Mouse (Mus musculus) c-Kit-positive CD71-negative TER-119-negative erythroid progenitor cells, embryonic 14.5 days (primary cell): ENCODE results near the gene Ttll5.
A peak's percentile ranks its signal among the peaks of the same experiment; 100 is the strongest.

Source experiments
- DNase-seq: peaks from one replicate; pipeline ENCODE4 v3.0.0-alpha.2; 2013; ENCODE audit warnings: low read depth

Ttll5 gene

GRCm38 (mm10) chr12:86055306-86055705 lies 230.8 kb downstream of the Ttll5 start:
- no peak for DNase-seq

GRCm38 (mm10) chr12:86056976-86057375 lies 232.5 kb downstream of the Ttll5 start:
- no peak for DNase-seq

- DNase-seq = no peak
These were observed 233.1 kb downstream of the Ttll5 start for GRCm38 (mm10) chr12:86057516-86057915.

- DNase-seq = no peak
These were observed 234.9 kb downstream of the Ttll5 start for GRCm38 (mm10) chr12:86059341-86059740.

- no peak for DNase-seq
These were observed 240.3 kb downstream of the Ttll5 start for GRCm38 (mm10) chr12:86064796-86065195.

- no peak for DNase-seq
These were observed 247.0 kb downstream of the Ttll5 start for GRCm38 (mm10) chr12:86071432-86071831.

GRCm38 (mm10) chr12:86074681-86075080 lies 250.2 kb downstream of the Ttll5 start:
- DNase-seq = no peak

GRCm38 (mm10) chr12:86075358-86075757 lies 250.9 kb downstream of the Ttll5 start:
- no peak for DNase-seq

- no peak for DNase-seq
These were observed 252.0 kb downstream of the Ttll5 start for GRCm38 (mm10) chr12:86076321-86076901.

GRCm38 (mm10) chr12:86077322-86077721 lies 252.9 kb downstream of the Ttll5 start:
- DNase-seq = no peak

GRCm38 (mm10) chr12:86077736-86078135 lies 253.3 kb downstream of the Ttll5 start:
- DNase-seq = no peak

GRCm38 (mm10) chr12:86078176-86078552 lies 253.7 kb downstream of the Ttll5 start:
- no peak for DNase-seq

GRCm38 (mm10) chr12:86078553-86079201 lies 254.2 kb downstream of the Ttll5 start, which contains the start of gene Tgfb3:
Gene Tgfb3, minus strand, starts transcription at chr12:86079041.
- DNase-seq = peak; percentile 19

- peak; percentile 63 for DNase-seq
These were observed 254.8 kb downstream of the Ttll5 start for GRCm38 (mm10) chr12:86079202-86079667.

- peak; percentile 20 for DNase-seq
These were observed 258.1 kb downstream of the Ttll5 start, which contains the start of gene Ift43 for GRCm38 (mm10) chr12:86082481-86083012. Gene Ift43, plus strand, starts transcription at chr12:86082541.

GRCm38 (mm10) chr12:86085873-86086272 lies 261.4 kb downstream of the Ttll5 start:
- no peak for DNase-seq

- DNase-seq = no peak
These were observed 262.1 kb downstream of the Ttll5 start for GRCm38 (mm10) chr12:86086550-86086949.

GRCm38 (mm10) chr12:86088042-86088441 lies 263.6 kb downstream of the Ttll5 start:
- DNase-seq = no peak

GRCm38 (mm10) chr12:86090764-86091163 lies 266.3 kb downstream of the Ttll5 start:
- DNase-seq = no peak

- DNase-seq = no peak
These were observed 267.2 kb downstream of the Ttll5 start for GRCm38 (mm10) chr12:86091601-86092132.

- no peak for DNase-seq
These were observed 269.6 kb downstream of the Ttll5 start for GRCm38 (mm10) chr12:86094075-86094474.

- no peak for DNase-seq
These were observed 271.3 kb downstream of the Ttll5 start for GRCm38 (mm10) chr12:86095806-86096205.

- DNase-seq = no peak
These were observed 273.3 kb downstream of the Ttll5 start for GRCm38 (mm10) chr12:86097781-86098180.
